Comparison of ENCODE assay signal across 8 mouse cellular contexts in the genomic region with DNA sequence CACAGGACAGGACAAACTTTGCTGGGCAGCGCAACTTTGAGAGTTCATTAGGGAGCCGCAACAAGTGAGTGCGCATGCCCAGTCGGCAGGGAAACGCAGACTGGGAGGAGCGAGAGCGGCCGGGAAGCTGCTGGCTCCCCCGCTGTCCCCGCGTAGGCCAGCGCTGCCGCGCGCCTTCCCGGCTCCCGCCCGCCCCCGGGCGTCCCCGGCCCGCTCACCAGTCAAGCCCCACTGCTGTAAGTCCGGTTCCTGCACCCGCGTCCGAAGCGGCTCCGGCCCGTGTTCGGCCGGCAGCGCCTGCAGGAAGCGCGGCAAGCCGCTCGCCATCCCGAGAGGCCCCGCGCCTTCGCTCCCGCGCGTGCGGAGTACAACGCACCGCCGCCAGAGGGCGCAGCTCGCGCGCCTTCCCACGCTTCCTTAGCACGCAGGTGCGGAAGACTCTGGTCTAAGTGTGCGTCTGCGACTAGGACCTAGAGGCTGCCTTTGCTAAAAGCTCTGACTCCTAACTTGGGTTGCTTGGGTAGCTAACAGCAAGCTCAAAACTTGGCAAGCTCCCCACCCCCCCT. TPM values are rescaled to one million over a fixed set of nuclear protein-coding genes. Genes with fewer than 3 reads are reported as not detected.
DNase-seq lines count a peak whose midpoint lies in the region; ATAC-seq and TF ChIP-seq lines count a peak whose summit lies in the region.

A gene (minus strand): TSS at position 359 of the 566 bp plus-strand sequence.

- H3K27ac ChIP-seq in bone marrow, adult 2 months (ENCODE audit: control insufficient read depth, insufficient read depth, low read depth, low read length, poor library complexity), result peak within 1 kb of the TSS; percentile 4
- H3K27ac ChIP-seq in embryonic facial prominence, embryonic 14.5 days (replicated peaks; ENCODE audit: low read depth, low read length), result peak within 1 kb of the TSS; percentile 89
- peak within 1 kb of the TSS; percentile 88 for H3K27ac ChIP-seq in limb, embryonic 13.5 days
- peak within 1 kb of the TSS; percentile 88 for H3K27ac ChIP-seq in midbrain, embryonic 15.5 days

- H3K9me3 ChIP-seq in embryonic facial prominence, embryonic 14.5 days (ENCODE audit: control insufficient read depth, low read length), result no peaks in the 10 kb centered on the region
- no peaks in the 10 kb centered on the region for H3K9me3 ChIP-seq in limb, embryonic 13.5 days
- H3K9me3 ChIP-seq in midbrain, embryonic 15.5 days, result no peaks in the 10 kb centered on the region

- ATAC-seq in embryonic facial prominence, embryonic 14.5 days (ENCODE audit: low read depth), result peak; percentile 96
- ATAC-seq in limb, embryonic 13.5 days (ENCODE audit: low FRiP score, low read depth), result peak; percentile 92
- ATAC-seq in midbrain, embryonic 15.5 days (replicated peaks), result peak; percentile 97

- H3K27me3 ChIP-seq in embryonic facial prominence, embryonic 14.5 days (replicated peaks; ENCODE audit: control insufficient read depth, insufficient read depth, low read length), result no peaks in the 10 kb centered on the region
- H3K27me3 ChIP-seq in limb, embryonic 13.5 days, result 0 out of 2 replicates have a peak, but pooled peaks cover 2% of the 10 kb centered on the region
- 0 out of 2 replicates have a peak, but pooled peaks cover 3% of the 10 kb centered on the region for H3K27me3 ChIP-seq in midbrain, embryonic 15.5 days (replicated peaks)

- no peaks in the 10 kb centered on the region for H3K36me3 ChIP-seq in embryonic facial prominence, embryonic 14.5 days (ENCODE audit: control insufficient read depth, insufficient read depth, low read length)
- H3K36me3 ChIP-seq in limb, embryonic 13.5 days, result no peaks in the 10 kb centered on the region
- no peaks in the 10 kb centered on the region for H3K36me3 ChIP-seq in midbrain, embryonic 15.5 days (replicated peaks)

- peak within 1 kb of the TSS; percentile 86 for H3K4me2 ChIP-seq in embryonic facial prominence, embryonic 14.5 days (ENCODE audit: low read depth, low read length)
- peak within 1 kb of the TSS; percentile 87 for H3K4me2 ChIP-seq in limb, embryonic 13.5 days (replicated peaks)
- H3K4me2 ChIP-seq in midbrain, embryonic 15.5 days, result peak within 1 kb of the TSS; percentile 58

- peak within 1 kb of the TSS; percentile 87 for H3K9ac ChIP-seq in embryonic facial prominence, embryonic 14.5 days (ENCODE audit: low read depth, low read length)
- peak within 1 kb of the TSS; percentile 89 for H3K9ac ChIP-seq in limb, embryonic 13.5 days
- peak within 1 kb of the TSS; percentile 74 for H3K9ac ChIP-seq in midbrain, embryonic 15.5 days

- TF ChIP-seq CTCF in bone marrow, adult 2 months (IDR thresholded peaks at IDR 0.05; ENCODE audit: control insufficient read depth, insufficient read depth, low read length), result peak; percentile 98

- TF ChIP-seq POLR2A in bone marrow, adult 2 months (IDR thresholded peaks at IDR 0.05; ENCODE audit: borderline replicate concordance, control insufficient read depth, low read depth, low read length), result peak; percentile 75; the same call in 1 of the 2 replicates

- no peaks in the 10 kb centered on the region; the same call in 1 of the 2 replicates for H3K4me1 ChIP-seq in bone marrow, adult 2 months (ENCODE audit: control insufficient read depth, insufficient read depth, low read length)
- H3K4me1 ChIP-seq in embryonic facial prominence, embryonic 14.5 days (ENCODE audit: control insufficient read depth, insufficient read depth, low read length), result 0 out of 2 replicates have a peak, but pooled peaks cover 5% of the 10 kb centered on the region
- peaks cover 4% of the 10 kb centered on the region for H3K4me1 ChIP-seq in limb, embryonic 13.5 days
- peaks cover 9% of the 10 kb centered on the region for H3K4me1 ChIP-seq in midbrain, embryonic 15.5 days

- 2% methylated on average over 48 of the region's 56 CpGs for WGBS in bone marrow, adult 2 months
- WGBS in embryonic facial prominence, embryonic 14.5 days, result under 1% methylated on average over 19 of the region's 56 CpGs
- 1% methylated on average over 56 of the region's 56 CpGs for WGBS in limb, embryonic 13.5 days
- WGBS in midbrain, embryonic 15.5 days, result 1% methylated on average over 52 of the region's 56 CpGs

- peak; percentile 97 for DNase-seq in A20 (ENCODE audit: low read depth, low spot score)
- peak; percentile 93 for DNase-seq in embryonic facial prominence, embryonic 14.5 days (ENCODE audit: low spot score)
- DNase-seq in heart, adult 8-10 months (ENCODE audit: low spot score), result peak; percentile 91
- peak; percentile 85 to 92 for DNase-seq in kidney, adult 8-10 months
- DNase-seq in spleen, adult 18-20 months, result peak; percentile 85 to 95

- peak within 1 kb of the TSS; percentile 78 for H3K4me3 ChIP-seq in bone marrow, adult 2 months (replicated peaks; ENCODE audit: control insufficient read depth, low read depth, low read length)
- H3K4me3 ChIP-seq in embryonic facial prominence, embryonic 14.5 days (ENCODE audit: low read depth, low read length), result peak within 1 kb of the TSS; percentile 80
- peak within 1 kb of the TSS; percentile 74 for H3K4me3 ChIP-seq in limb, embryonic 13.5 days
- H3K4me3 ChIP-seq in midbrain, embryonic 15.5 days, result peak within 1 kb of the TSS; percentile 69

RNA-seq across cellular contexts. Expression of the gene that starts here (rescaled TPM):
- polyA plus RNA-seq in bone marrow, adult 2 months (2011; ENCODE audit: insufficient read depth, insufficient read length, low replicate concordance, missing spikeins), result 11.0 and 16.6 TPM in 2 replicates
- 11.7 and 13.3 TPM in 2 replicates for polyA plus RNA-seq in embryonic facial prominence, embryonic 14.5 days (2014; fragmentation: Nextera tagmentation; extraction: Ambion mirVana)
- 10 to 100 TPM in 2 of 4 experiments, 1 to 10 TPM in 2; 9.7 to 12.6 (median 10.4) TPM for total RNA-seq in heart, adult 8-10 months (2022)
- 15.6 and 15.9 TPM in 2 replicates for polyA plus RNA-seq in limb, embryonic 13.5 days (2015; fragmentation: Nextera tagmentation; extraction: Ambion mirVana)
- polyA plus RNA-seq in midbrain, embryonic 15.5 days (2015; fragmentation: Nextera tagmentation; extraction: Ambion mirVana), result 4.9 and 5.7 TPM in 2 replicates

Comparison
In these comparisons a context has a peak if more than half of its experiments do, and no peak if none do; other contexts are left out.
1. Peak in every context shown above with its lines: DNase-seq, ATAC-seq, H3K4me3 ChIP-seq and H3K27ac ChIP-seq.
2. H3K27ac ChIP-seq: peak in every context shown above with its lines; median percentile 89 in embryonic facial prominence, embryonic 14.5 days; 88 in limb, embryonic 13.5 days; 88 in midbrain, embryonic 15.5 days; 4 in bone marrow, adult 2 months.